Mouse (Mus musculus): ENCODE measurements at regions not wholly inside any gene's neighbourhood (a gene's known extent, or its start where the extent isn't known, plus 50 kb on each side); places are given as distances from the start of the nearest gene placed in this dataset.
"Not testable (repeated sequence)": the region's sequence is repeated elsewhere in the genome, so short reads cannot be mapped to it uniquely, and the experiment has no call there.

- TF ChIP-seq EP300 (IDR thresholded peaks at IDR 0.05) (no peak), CTCF (IDR thresholded peaks at IDR 0.05) (no peak)
- DNase-seq (ENCODE audit: low spot score) (no peak), ATAC-seq (no peak)
- H3K27me3 ChIP-seq (replicated peaks; ENCODE audit: insufficient read depth, low read length) = no peaks in the 10 kb centered on the region
- H3K9me3 ChIP-seq (ENCODE audit: low read length) = no peaks in the 10 kb centered on the region
- no peak overlapping the region for H3K9ac ChIP-seq (replicated peaks; ENCODE audit: low read depth)
- no peak overlapping the region for H3K27ac ChIP-seq (ENCODE audit: low read length)
- no peak overlapping the region for H3K4me2 ChIP-seq (replicated peaks; ENCODE audit: low read depth, low read length)
- no peaks in the 10 kb centered on the region for H3K36me3 ChIP-seq (ENCODE audit: insufficient read depth, low read length)
- H3K4me3 ChIP-seq (ENCODE audit: low read depth, low read length) = no peak overlapping the region
- H3K4me1 ChIP-seq (ENCODE audit: insufficient read depth, low read depth, low read length) = no peaks in the 10 kb centered on the region
These were observed 181.8 kb downstream of the Nova1 start for GRCm38 (mm10) chr12:46636888-46637287.

GRCm38 (mm10) chr12:46635125-46635772 is 183.5 kb downstream of the Nova1 start:
- Histone ChIP-seq H3K4me1 (ENCODE audit: insufficient read depth, low read depth, low read length) (no peaks in the 10 kb centered on the region), H3K27ac (ENCODE audit: low read length) (no peak overlapping the region), H3K9me3 (ENCODE audit: low read length) (no peaks in the 10 kb centered on the region), H3K9ac (replicated peaks; ENCODE audit: low read depth) (no peak overlapping the region), H3K27me3 (replicated peaks; ENCODE audit: insufficient read depth, low read length) (no peaks in the 10 kb centered on the region), H3K4me3 (ENCODE audit: low read depth, low read length) (no peak overlapping the region), H3K36me3 (ENCODE audit: insufficient read depth, low read length) (no peaks in the 10 kb centered on the region), H3K4me2 (replicated peaks; ENCODE audit: low read depth, low read length) (no peak overlapping the region)
- 26% methylated on average over 6 of the region's 6 CpGs for whole genome bisulfite sequencing
- no peak for TF ChIP-seq EP300 (IDR thresholded peaks at IDR 0.05)
- peak; percentile 25; the same call in 1 of the 2 replicates for TF ChIP-seq CTCF (IDR thresholded peaks at IDR 0.05)
- DNase-seq (ENCODE audit: low spot score) (no peak), ATAC-seq (no peak)

- Histone ChIP-seq H3K4me2 (replicated peaks; ENCODE audit: low read depth, low read length) (no peak overlapping the region), H3K9me3 (ENCODE audit: low read length) (no peaks in the 10 kb centered on the region), H3K27me3 (replicated peaks; ENCODE audit: insufficient read depth, low read length) (no peaks in the 10 kb centered on the region), H3K4me3 (ENCODE audit: low read depth, low read length) (no peak overlapping the region), H3K4me1 (ENCODE audit: insufficient read depth, low read depth, low read length) (no peaks in the 10 kb centered on the region), H3K27ac (ENCODE audit: low read length) (no peak overlapping the region), H3K36me3 (ENCODE audit: insufficient read depth, low read length) (no peaks in the 10 kb centered on the region), H3K9ac (replicated peaks; ENCODE audit: low read depth) (no peak overlapping the region)
- no peak for TF ChIP-seq CTCF (IDR thresholded peaks at IDR 0.05)
- no peak for TF ChIP-seq EP300 (IDR thresholded peaks at IDR 0.05)
- no peak for DNase-seq (ENCODE audit: low spot score)
- 36% methylated on average over 1 of the region's 1 CpGs for WGBS
- no peak for ATAC-seq
These were observed 184.0 kb downstream of the Nova1 start for GRCm38 (mm10) chr12:46634771-46635124.

- not testable (repeated sequence) for DNase-seq (ENCODE audit: low spot score); H3K9ac ChIP-seq (replicated peaks; ENCODE audit: low read depth); H3K4me3 ChIP-seq (ENCODE audit: low read depth, low read length); H3K27me3 ChIP-seq (replicated peaks; ENCODE audit: insufficient read depth, low read length); H3K9me3 ChIP-seq (ENCODE audit: low read length); H3K4me1 ChIP-seq (ENCODE audit: insufficient read depth, low read depth, low read length); H3K36me3 ChIP-seq (ENCODE audit: insufficient read depth, low read length); H3K4me2 ChIP-seq (replicated peaks; ENCODE audit: low read depth, low read length); H3K27ac ChIP-seq (ENCODE audit: low read length); ATAC-seq
These were observed 186.3 kb downstream of the Nova1 start for GRCm38 (mm10) chr12:46632384-46632783.

GRCm38 (mm10) chr12:46627320-46627719 is 191.4 kb downstream of the Nova1 start:
- no peaks in the 10 kb centered on the region for H3K9me3 ChIP-seq (ENCODE audit: low read length)
- TF ChIP-seq CTCF (IDR thresholded peaks at IDR 0.05) (no peak), EP300 (IDR thresholded peaks at IDR 0.05) (no peak)
- no peaks in the 10 kb centered on the region for H3K4me1 ChIP-seq (ENCODE audit: insufficient read depth, low read depth, low read length)
- WGBS = 91% methylated on average over 2 of the region's 2 CpGs
- H3K9ac ChIP-seq (replicated peaks; ENCODE audit: low read depth) = no peak overlapping the region
- no peak overlapping the region for H3K4me3 ChIP-seq (ENCODE audit: low read depth, low read length)
- no peaks in the 10 kb centered on the region for H3K27me3 ChIP-seq (replicated peaks; ENCODE audit: insufficient read depth, low read length)
- ATAC-seq (no peak), DNase-seq (ENCODE audit: low spot score) (no peak)
- no peak overlapping the region for H3K27ac ChIP-seq (ENCODE audit: low read length)
- H3K36me3 ChIP-seq (ENCODE audit: insufficient read depth, low read length) = no peaks in the 10 kb centered on the region
- H3K4me2 ChIP-seq (replicated peaks; ENCODE audit: low read depth, low read length) = no peak overlapping the region

GRCm38 (mm10) chr12:46611439-46611838 is 207.3 kb downstream of the Nova1 start:
- no peaks in the 10 kb centered on the region for H3K4me1 ChIP-seq (ENCODE audit: insufficient read depth, low read depth, low read length)
- H3K4me3 ChIP-seq (ENCODE audit: low read depth, low read length) = no peak overlapping the region
- ATAC-seq (no peak), DNase-seq (ENCODE audit: low spot score) (no peak)
- no peak for TF ChIP-seq CTCF (IDR thresholded peaks at IDR 0.05)
- no peak for TF ChIP-seq EP300 (IDR thresholded peaks at IDR 0.05)
- H3K36me3 ChIP-seq (ENCODE audit: insufficient read depth, low read length) = no peaks in the 10 kb centered on the region
- no peak overlapping the region for H3K9ac ChIP-seq (replicated peaks; ENCODE audit: low read depth)
- H3K4me2 ChIP-seq (replicated peaks; ENCODE audit: low read depth, low read length) = no peak overlapping the region
- 54% methylated on average over 2 of the region's 2 CpGs for WGBS
- H3K9me3 ChIP-seq (ENCODE audit: low read length) = no peaks in the 10 kb centered on the region
- no peaks in the 10 kb centered on the region for H3K27me3 ChIP-seq (replicated peaks; ENCODE audit: insufficient read depth, low read length)
- H3K27ac ChIP-seq (ENCODE audit: low read length) = no peak overlapping the region

Measured in lung, postnatal 0 days (tissue).